Mouse (Mus musculus) G1E (cell line): Measurements from ENCODE around the gene Dlgap3. TPM values are rescaled to one million over a fixed set of nuclear protein-coding genes. Genes with fewer than 3 reads are reported as not detected.

Experiments
- ATAC-seq: 2 replicates; pipeline ENCODE4 v1.8.0; 2016; ENCODE audit warnings: mild to moderate bottlenecking; ENCODE audit not compliant: insufficient number of reproducible peaks, poor library complexity, low FRiP score, severe bottlenecking; ENCODE audit errors: extremely low read depth
- DNase-seq: peaks from one replicate; pipeline ENCODE4 v3.0.0; 2012; ENCODE audit warnings: low spot score
- H3K27me3 ChIP-seq: 2 replicates; pipeline ENCODE4 v1.6.1; 2012; ENCODE audit warnings: mild to moderate bottlenecking, low read length, inconsistent platforms; ENCODE audit not compliant: insufficient read depth
- H3K36me3 ChIP-seq: replicated peaks from 2 replicates; pipeline ENCODE3; 2012; ENCODE audit warnings: mild to moderate bottlenecking, inconsistent platforms
- H3K4me1 ChIP-seq: 2 replicates; pipeline ENCODE4 v1.6.1; 2012; ENCODE audit warnings: low read depth, low read length, inconsistent platforms, mixed read lengths; ENCODE audit not compliant: insufficient read depth
- H3K4me3 ChIP-seq: 2 replicates; pipeline ENCODE4 v1.5.1; 2012; ENCODE audit warnings: low read depth, mild to moderate bottlenecking, inconsistent platforms, low read length, moderate library complexity, mixed read lengths
- H3K9me3 ChIP-seq: replicated peaks from 2 replicates; pipeline ENCODE4 v1.6.1; 2012; ENCODE audit warnings: inconsistent platforms
- CTCF ChIP-seq: IDR thresholded peaks from 2 replicates; pipeline ENCODE4 v1.5.1; 2012; ENCODE audit warnings: low read depth, low read length, inconsistent platforms, mixed read lengths
- GATA1 ChIP-seq: IDR thresholded peaks from 2 replicates; pipeline ENCODE4 v1.6.1; 2012; ENCODE audit warnings: borderline replicate concordance, low read length, inconsistent platforms, mixed read lengths
- GATA2 ChIP-seq: IDR thresholded peaks from 2 replicates; pipeline ENCODE4 v1.6.1; 2012; ENCODE audit warnings: low read depth, low read length, inconsistent platforms, borderline replicate concordance
- POLR2AphosphoS5 ChIP-seq: IDR thresholded peaks from 2 replicates; pipeline ENCODE4 v1.6.1; 2012; ENCODE audit warnings: low read depth, low read length, inconsistent platforms; ENCODE audit not compliant: insufficient replicate concordance
- TAL1 ChIP-seq: conservative IDR thresholded peaks from 2 replicates; pipeline ENCODE4 v1.6.1; 2012; ENCODE audit warnings: low read depth, low read length, inconsistent platforms, mixed read lengths
- polyA plus RNA-seq: library from polyadenylated mRNA; stranded (reverse); fragments of >175 nt; gene quantifications from 2 replicates; pipeline ENCODE4 v1.2.3, GENCODE M21; 2012
- total RNA-seq, 2 experiments: library from RNA; stranded (forward) in 1 of 2; stranded (reverse) in 1 of 2; fragments of 200-1000 nt in 1 of 2; fragments of >200 nt in 1 of 2; fragmentation: Nextera tagmentation in 1 of 2; gene quantifications; 2 replicates each; pipeline ENCODE4 v1.2.3; 2014 to 2017

Gene Dlgap3
- total and polyA plus RNA-seq, 3 experiments = 0.05 TPM; not detected in 2

DNA sequence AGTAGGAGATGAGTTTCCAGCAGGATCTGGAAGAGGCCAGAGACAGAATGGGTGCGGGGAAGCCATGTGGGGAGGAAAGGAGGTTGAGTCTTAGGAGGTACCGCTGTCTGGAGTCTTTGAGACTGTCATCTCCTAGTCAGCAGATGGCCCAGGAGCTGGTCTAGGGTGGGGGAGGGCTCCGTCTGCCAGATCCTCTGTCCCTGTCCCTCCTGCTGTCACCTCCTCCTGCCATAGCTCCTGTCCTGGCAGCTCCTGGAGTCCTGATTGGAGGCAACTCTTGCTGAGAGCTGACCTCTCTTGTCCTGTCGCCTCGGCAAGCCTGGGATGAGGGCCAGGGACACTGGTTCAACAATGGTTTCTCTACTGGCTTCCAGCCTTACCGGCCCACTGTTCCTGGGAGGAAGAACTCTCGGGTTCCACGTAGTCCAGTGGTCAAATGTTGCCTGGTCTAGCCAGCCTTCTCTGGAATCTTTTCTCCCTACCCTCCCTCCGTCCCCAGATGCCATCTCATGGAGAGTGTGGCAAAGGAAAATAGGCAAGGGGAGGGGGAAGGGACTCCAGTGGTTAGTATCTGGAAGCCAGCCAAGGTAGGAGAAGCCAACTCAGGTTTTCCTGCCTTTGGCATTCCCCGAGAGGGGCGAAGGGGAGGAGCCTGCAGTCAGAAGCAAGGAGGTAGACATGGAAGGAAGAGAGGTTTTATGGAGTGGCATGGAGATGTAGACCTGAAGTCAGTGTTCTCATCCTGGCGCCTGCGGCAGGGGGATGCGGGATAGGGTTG lies 24.6 kb downstream of the Dlgap3 start:
- Histone ChIP-seq H3K4me3 (no peak overlapping the region), H3K36me3 (no peaks in the 10 kb centered on the region), H3K4me1 (no peaks in the 10 kb centered on the region), H3K27me3 (no peaks in the 10 kb centered on the region), H3K9me3 (peaks cover 47% of the 10 kb centered on the region)
- DNase-seq (no peak), ATAC-seq (no peak)
- no peak for TF ChIP-seq GATA1
- TF ChIP-seq CTCF = no peak
- TF ChIP-seq POLR2AphosphoS5 = no peak
- no peak for TF ChIP-seq TAL1
- no peak for TF ChIP-seq GATA2

DNA sequence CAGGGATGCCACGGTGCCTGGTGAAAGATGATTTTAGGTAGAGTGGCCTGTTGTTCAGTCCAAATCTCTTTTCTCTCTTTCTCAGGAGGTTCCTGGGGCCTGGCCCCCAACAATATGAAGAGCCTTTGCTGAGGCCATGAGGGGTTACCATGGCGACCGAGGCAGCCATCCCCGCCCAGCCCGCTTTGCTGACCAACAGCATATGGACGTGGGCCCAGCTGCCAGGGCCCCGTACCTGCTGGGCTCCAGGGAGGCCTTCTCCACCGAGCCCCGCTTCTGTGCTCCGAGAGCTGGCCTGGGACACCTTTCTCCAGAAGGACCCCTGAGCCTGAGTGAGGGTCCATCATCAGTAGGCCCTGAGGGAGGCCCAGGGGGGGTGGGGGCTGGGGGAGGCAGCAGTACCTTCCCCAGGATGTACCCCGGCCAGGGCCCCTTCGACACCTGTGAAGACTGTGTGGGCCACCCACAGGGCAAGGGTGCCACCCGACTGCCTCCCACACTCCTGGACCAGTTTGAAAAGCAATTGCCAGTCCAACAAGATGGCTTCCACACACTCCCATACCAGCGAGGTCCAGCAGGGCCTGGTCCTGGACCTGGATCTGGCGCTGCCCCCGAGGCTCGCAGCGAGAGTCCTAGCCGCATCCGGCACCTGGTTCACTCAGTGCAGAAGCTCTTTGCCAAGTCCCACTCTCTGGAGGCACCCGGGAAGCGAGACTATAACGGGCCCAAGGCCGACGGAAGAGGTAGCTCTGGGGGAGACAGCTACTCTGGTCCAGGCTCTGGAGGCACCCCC lies 25.7 kb downstream of the Dlgap3 start:
- no peak for ATAC-seq

DNA sequence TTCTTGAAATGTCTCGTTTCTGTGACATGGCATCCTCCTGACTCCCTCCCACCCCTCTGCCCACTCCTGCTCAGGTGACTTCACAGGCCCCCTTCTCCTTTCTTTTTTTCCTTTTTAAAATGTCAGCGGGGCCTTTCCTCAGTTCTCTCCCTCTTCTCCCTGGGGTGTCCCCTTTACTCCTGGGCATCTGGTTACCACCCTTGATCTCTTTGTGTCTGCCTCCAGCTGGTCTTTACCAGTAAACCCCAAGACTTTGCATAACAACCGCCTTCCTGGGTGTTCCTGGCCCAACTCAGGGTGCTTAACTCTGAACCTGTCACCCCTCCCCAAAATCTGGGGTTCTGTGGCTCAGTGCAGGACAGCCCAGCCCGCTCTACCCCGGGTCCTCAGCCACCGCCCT lies 29.6 kb downstream of the Dlgap3 start:
- no peak overlapping the region for H3K4me3 ChIP-seq
- H3K9me3 ChIP-seq = peaks cover 45% of the 10 kb centered on the region
- ATAC-seq (no peak), DNase-seq (no peak)
- no peaks in the 10 kb centered on the region for H3K27me3 ChIP-seq
- no peaks in the 10 kb centered on the region for H3K36me3 ChIP-seq
- H3K4me1 ChIP-seq = no peaks in the 10 kb centered on the region
- no peak for TF ChIP-seq TAL1
- no peak for TF ChIP-seq GATA2
- no peak for TF ChIP-seq POLR2AphosphoS5
- no peak for TF ChIP-seq CTCF
- TF ChIP-seq GATA1 = no peak

More for the DNA sequence above, 25.7 kb downstream of the Dlgap3 start:
- H3K36me3 ChIP-seq = no peaks in the 10 kb centered on the region
- DNase-seq = no peak
- H3K4me3 ChIP-seq = no peak overlapping the region
- TF ChIP-seq GATA1 (no peak), CTCF (no peak), TAL1 (no peak), POLR2AphosphoS5 (no peak)
- H3K27me3 ChIP-seq = no peaks in the 10 kb centered on the region
- H3K4me1 ChIP-seq = no peaks in the 10 kb centered on the region
- peaks cover 53% of the 10 kb centered on the region for H3K9me3 ChIP-seq

DNA sequence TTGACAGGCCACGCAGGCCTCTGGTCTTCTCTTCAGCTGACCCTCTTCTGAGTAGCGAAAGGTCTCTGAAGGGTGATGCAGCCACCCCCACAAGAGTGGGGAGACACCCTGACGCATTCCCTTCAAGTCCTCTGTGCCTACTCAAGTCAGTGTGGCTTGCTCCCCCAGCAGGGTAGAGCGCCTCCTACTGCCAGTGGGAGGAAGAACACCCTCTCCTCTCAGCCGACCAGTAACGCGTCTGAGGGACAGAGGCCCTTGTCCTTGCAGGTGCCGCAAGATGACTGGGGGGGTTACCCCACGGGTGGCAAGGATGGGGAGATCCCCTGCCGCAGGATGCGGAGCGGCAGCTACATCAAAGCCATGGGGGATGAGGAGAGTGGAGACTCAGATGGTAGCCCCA lies 30.4 kb downstream of the Dlgap3 start:
- DNase-seq = no peak
- 0 out of 2 replicates have a peak overlapping the region, but pooled peaks have one; percentile 8 for H3K4me3 ChIP-seq

DNA sequence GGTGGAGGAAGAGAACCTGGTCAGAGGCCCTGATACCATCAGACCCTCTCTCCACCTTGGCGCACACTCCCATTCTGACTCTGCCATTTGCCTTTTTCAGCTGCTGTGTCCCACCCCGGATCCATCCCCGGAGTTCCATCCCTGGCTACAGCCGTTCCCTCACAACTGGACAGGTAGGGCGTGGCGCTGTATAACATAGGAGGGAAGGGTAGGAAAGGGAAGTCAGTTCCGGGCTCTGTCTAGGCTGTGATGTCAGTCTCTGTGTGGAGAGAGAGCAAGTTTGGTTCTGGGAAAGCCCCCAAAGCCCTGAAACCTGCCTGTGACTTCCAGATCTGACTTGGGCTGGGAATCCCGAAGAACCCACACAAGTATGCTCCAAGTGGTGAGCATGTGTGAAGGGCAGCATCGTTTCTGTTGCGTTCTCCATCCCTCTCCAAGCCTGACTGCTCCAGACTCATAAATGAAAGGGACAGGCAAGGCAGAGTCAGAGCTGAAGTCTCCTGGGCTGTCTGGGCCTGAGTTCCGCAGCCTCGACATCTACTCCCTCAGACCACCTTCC lies 31.2 kb downstream of the Dlgap3 start:
- no peak for DNase-seq
- no peak overlapping the region for H3K4me3 ChIP-seq
- no peak for TF ChIP-seq GATA1
- no peak for TF ChIP-seq TAL1
- no peak for TF ChIP-seq POLR2AphosphoS5
- TF ChIP-seq GATA2 = no peak
- no peak for TF ChIP-seq CTCF
- H3K36me3 ChIP-seq = no peaks in the 10 kb centered on the region
- H3K4me1 ChIP-seq = no peaks in the 10 kb centered on the region
- no peak for ATAC-seq
- no peaks in the 10 kb centered on the region for H3K27me3 ChIP-seq
- peaks cover 32% of the 10 kb centered on the region for H3K9me3 ChIP-seq

More for the DNA sequence above, 30.4 kb downstream of the Dlgap3 start:
- no peak for TF ChIP-seq GATA1
- no peak for TF ChIP-seq CTCF
- TF ChIP-seq TAL1 = no peak
- no peak for TF ChIP-seq POLR2AphosphoS5
- no peak for TF ChIP-seq GATA2
- ATAC-seq = no peak
- no peaks in the 10 kb centered on the region for H3K4me1 ChIP-seq
- peaks cover 41% of the 10 kb centered on the region for H3K9me3 ChIP-seq
- H3K27me3 ChIP-seq = no peaks in the 10 kb centered on the region
- H3K36me3 ChIP-seq = no peaks in the 10 kb centered on the region
